Mouse (Mus musculus): Measurements from ENCODE around the gene Ppp1r36.

Gene Ppp1r36

GRCm38 (mm10) chr12:76391595-76392271 lies 25.6 kb upstream of the Ppp1r36 start:
- in situ Hi-C loops (cut with MboI, MseI) = loop anchor here in 1 of 2 experiments (10.0 kb wide), 1 partner anchor 717 kb away; no protein-coding TSS in a partner anchor

- in situ Hi-C loops (cut with MboI, MseI) = loop anchor here in 1 of 2 experiments (10.0 kb wide), 1 partner anchor 718 kb away; no protein-coding TSS in a partner anchor
Observed at GRCm38 (mm10) chr12:76392979-76393378, 24.4 kb upstream of the Ppp1r36 start.

- in situ Hi-C loops (cut with MboI, MseI) = loop anchor here (5.0 to 10.0 kb wide), 2 partner anchors 65 to 722 kb away; no protein-coding TSS in a partner anchor
Observed at GRCm38 (mm10) chr12:76397281-76397680, 20.1 kb upstream of the Ppp1r36 start.

GRCm38 (mm10) chr12:76401674-76402073 lies 15.7 kb upstream of the Ppp1r36 start:
- in situ Hi-C loops (cut with MboI, MseI) = no loop called here

GRCm38 (mm10) chr12:76402991-76403885 lies 14.1 kb upstream of the Ppp1r36 start:
- in situ Hi-C loops (cut with MboI, MseI) = no loop called here

- in situ Hi-C loops (cut with MboI, MseI) = no loop called here
Observed at GRCm38 (mm10) chr12:76403886-76404537, 13.3 kb upstream of the Ppp1r36 start, which contains the start of gene Hspa2. Gene Hspa2, plus strand, starts transcription at chr12:76404176.

GRCm38 (mm10) chr12:76404836-76405182 lies 12.5 kb upstream of the Ppp1r36 start:
- in situ Hi-C loops (cut with MboI, MseI) = no loop called here

- in situ Hi-C loops (cut with MboI, MseI) = no loop called here
Observed at GRCm38 (mm10) chr12:76405183-76405970, 12.0 kb upstream of the Ppp1r36 start.

GRCm38 (mm10) chr12:76405971-76406370 lies 11.4 kb upstream of the Ppp1r36 start:
- in situ Hi-C loops (cut with MboI, MseI) = no loop called here

GRCm38 (mm10) chr12:76407184-76407583 lies 10.2 kb upstream of the Ppp1r36 start:
- in situ Hi-C loops (cut with MboI, MseI) = no loop called here

- in situ Hi-C loops (cut with MboI, MseI) = no loop called here
Observed at GRCm38 (mm10) chr12:76409166-76409565, 8.2 kb upstream of the Ppp1r36 start.

GRCm38 (mm10) chr12:76415383-76416010 lies 1.8 kb upstream of the Ppp1r36 start:
- in situ Hi-C loops (cut with MboI, MseI) = no loop called here

GRCm38 (mm10) chr12:76418346-76418745 lies 1.0 kb downstream of the Ppp1r36 start:
- in situ Hi-C loops (cut with MboI, MseI) = no loop called here

- in situ Hi-C loops (cut with MboI, MseI) = no loop called here
Observed at GRCm38 (mm10) chr12:76425256-76425655, 7.9 kb downstream of the Ppp1r36 start.

GRCm38 (mm10) chr12:76427546-76427945 lies 10.2 kb downstream of the Ppp1r36 start:
- in situ Hi-C loops (cut with MboI, MseI) = no loop called here

GRCm38 (mm10) chr12:76430879-76431406 lies 13.6 kb downstream of the Ppp1r36 start:
- in situ Hi-C loops (cut with MboI, MseI) = no loop called here

GRCm38 (mm10) chr12:76431431-76431830 lies 14.1 kb downstream of the Ppp1r36 start:
- in situ Hi-C loops (cut with MboI, MseI) = no loop called here

GRCm38 (mm10) chr12:76434111-76434510 lies 16.8 kb downstream of the Ppp1r36 start:
- in situ Hi-C loops (cut with MboI, MseI) = no loop called here

GRCm38 (mm10) chr12:76435084-76435483 lies 17.7 kb downstream of the Ppp1r36 start:
- in situ Hi-C loops (cut with MboI, MseI) = no loop called here

- in situ Hi-C loops (cut with MboI, MseI) = no loop called here
Observed at GRCm38 (mm10) chr12:76435549-76435948, 18.2 kb downstream of the Ppp1r36 start.

Data from T-helper 17 cell (primary cell).